Mouse (Mus musculus) left cerebral cortex, adult 9 months (tissue): ENCODE measurements at regions not wholly inside any gene's neighbourhood (a gene's known extent, or its start where the extent isn't known, plus 50 kb on each side); places are given as distances from the start of the nearest gene placed in this dataset.

Source experiments
- DNase-seq, 2 experiments: peaks; one replicate each; pipeline ENCODE4 v3.0.0; 2022; ENCODE audit warnings: low spot score in 2 of 2

GRCm38 (mm10) chr2:116201248-116202223, 135.9 kb upstream of the Meis2 start:
- DNase-seq = peak in 1 of 2 experiments; percentile 5

- DNase-seq = no peak
Measured at GRCm38 (mm10) chr2:116200795-116201194, 135.2 kb upstream of the Meis2 start.

GRCm38 (mm10) chr2:116181861-116182260, 116.2 kb upstream of the Meis2 start:
- DNase-seq = peak; percentile 42 to 75

GRCm38 (mm10) chr2:116177155-116177554, 111.5 kb upstream of the Meis2 start:
- no peak for DNase-seq

- DNase-seq = no peak
Measured at GRCm38 (mm10) chr2:116165871-116166770, 100.5 kb upstream of the Meis2 start.
